Mouse (Mus musculus) lung, adult 2 months (tissue): ENCODE data around the gene Kcnv2.

Source experiments
- CTCF ChIP-seq: fragments of 200-500 bp; IDR thresholded peaks from 2 replicates; pipeline ENCODE4 v1.5.1; 2011; ENCODE audit warnings: mild to moderate bottlenecking, low read length, control low read depth; ENCODE audit not compliant: insufficient read depth
- POLR2A ChIP-seq: fragments of 200-500 bp; IDR thresholded peaks from 2 replicates; pipeline ENCODE4 v1.6.1; 2011; ENCODE audit warnings: low read depth, mild to moderate bottlenecking, control low read depth, low read length, borderline replicate concordance; ENCODE audit errors: extremely low read depth

DNA sequence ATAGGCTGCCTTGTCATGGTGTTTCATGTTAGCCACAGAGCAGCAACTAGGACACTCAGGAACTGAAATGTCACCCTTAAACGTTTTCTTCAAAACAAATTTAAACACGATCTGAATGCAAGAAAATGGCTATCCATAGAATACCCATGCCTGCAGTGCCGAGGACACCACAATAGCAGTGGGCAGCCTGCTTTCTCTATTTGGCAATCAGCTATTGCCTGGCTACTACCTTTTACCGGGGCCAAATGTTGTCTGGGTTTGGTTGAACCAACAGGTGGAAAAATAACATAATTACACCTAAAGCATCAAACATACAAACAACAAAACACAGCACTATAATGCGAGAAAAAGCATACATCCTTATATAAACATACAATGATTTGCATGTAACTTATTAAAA lies 60.9 kb downstream of the Kcnv2 start:
- TF ChIP-seq POLR2A (no peak), CTCF (no peak)
